Mouse (Mus musculus) lung, postnatal 0 days (tissue): ENCODE measurements around the gene Btg4. TPM values are rescaled to one million over a fixed set of nuclear protein-coding genes. Genes with fewer than 3 reads are reported as not detected.
A peak's percentile ranks its signal among the peaks of the same experiment; 100 is the strongest.

Source experiments
- ATAC-seq: fragments of 200-750 bp; cut with Nextera tagmentation; 2 replicates; pipeline ENCODE4 v1.8.0; 2017; ENCODE audit warnings: moderate library complexity
- DNase-seq: peaks from one replicate; pipeline ENCODE4 v3.0.0-alpha.2; 2016; ENCODE audit warnings: low spot score
- H3K27ac ChIP-seq: fragments of 300-500 bp; sonication (generic); 2 replicates; pipeline ENCODE4 v1.5.1; 2014; ENCODE audit warnings: antibody characterized with exemption, mild to moderate bottlenecking, low read length, mixed read lengths
- H3K27me3 ChIP-seq: fragments of 300-500 bp; sonication (generic); replicated peaks from 2 replicates; pipeline ENCODE4 v1.6.1; 2014; ENCODE audit warnings: low read length, mixed read lengths; ENCODE audit not compliant: insufficient read depth
- H3K36me3 ChIP-seq: fragments of 300-500 bp; sonication (generic); 2 replicates; pipeline ENCODE4 v1.6.1; 2014; ENCODE audit warnings: low read length, mixed read lengths; ENCODE audit not compliant: insufficient read depth
- H3K4me1 ChIP-seq: fragments of 300-500 bp; sonication (generic); 2 replicates; pipeline ENCODE4 v1.6.1; 2014; ENCODE audit warnings: antibody characterized with exemption, low read depth, low read length, mixed read lengths; ENCODE audit not compliant: insufficient read depth
- H3K4me2 ChIP-seq: fragments of 300-500 bp; sonication (generic); replicated peaks from 2 replicates; pipeline ENCODE4 v1.6.1; 2014; ENCODE audit warnings: low read depth, mild to moderate bottlenecking, low read length, moderate library complexity, mixed read lengths
- H3K4me3 ChIP-seq: fragments of 300-500 bp; sonication (generic); 2 replicates; pipeline ENCODE4 v1.5.1; 2014; ENCODE audit warnings: low read depth, low read length
- H3K9ac ChIP-seq: fragments of 300-500 bp; sonication (generic); replicated peaks from 2 replicates; pipeline ENCODE4 v1.6.1; 2014; ENCODE audit warnings: low read depth, mild to moderate bottlenecking
- H3K9me3 ChIP-seq: fragments of 300-500 bp; sonication (generic); 2 replicates; pipeline ENCODE4 v1.6.1; 2016; ENCODE audit warnings: low read length, mixed read lengths
- CTCF ChIP-seq: IDR thresholded peaks from 2 replicates; pipeline ENCODE4 v1.5.1; 2016; ENCODE audit warnings: antibody characterized with exemption, mild to moderate bottlenecking
- EP300 ChIP-seq: IDR thresholded peaks from 2 replicates; pipeline ENCODE4 v1.6.1; 2016; ENCODE audit warnings: antibody characterized with exemption, mild to moderate bottlenecking, control low read depth
- WGBS: fragments of 180-500 bp; shearing (Covaris S2); extraction: QIAGEN DNeasy Blood & Tissue Kit; methylation state at CpG from one replicate; pipeline ENCODE4 v1.1.7; 2014; 5-methylcytosine and 5-hydroxymethylcytosine counted together
- polyA plus RNA-seq: library from polyadenylated mRNA; unstranded; fragments of >200 nt; fragmentation: Nextera tagmentation; extraction: Ambion mirVana; gene quantifications from 2 replicates; pipeline ENCODE4 v1.2.1, GENCODE M21; 2015

Gene Btg4
- polyA plus RNA-seq, 1 experiment from 2014 or later: 0.53 TPM

DNA sequence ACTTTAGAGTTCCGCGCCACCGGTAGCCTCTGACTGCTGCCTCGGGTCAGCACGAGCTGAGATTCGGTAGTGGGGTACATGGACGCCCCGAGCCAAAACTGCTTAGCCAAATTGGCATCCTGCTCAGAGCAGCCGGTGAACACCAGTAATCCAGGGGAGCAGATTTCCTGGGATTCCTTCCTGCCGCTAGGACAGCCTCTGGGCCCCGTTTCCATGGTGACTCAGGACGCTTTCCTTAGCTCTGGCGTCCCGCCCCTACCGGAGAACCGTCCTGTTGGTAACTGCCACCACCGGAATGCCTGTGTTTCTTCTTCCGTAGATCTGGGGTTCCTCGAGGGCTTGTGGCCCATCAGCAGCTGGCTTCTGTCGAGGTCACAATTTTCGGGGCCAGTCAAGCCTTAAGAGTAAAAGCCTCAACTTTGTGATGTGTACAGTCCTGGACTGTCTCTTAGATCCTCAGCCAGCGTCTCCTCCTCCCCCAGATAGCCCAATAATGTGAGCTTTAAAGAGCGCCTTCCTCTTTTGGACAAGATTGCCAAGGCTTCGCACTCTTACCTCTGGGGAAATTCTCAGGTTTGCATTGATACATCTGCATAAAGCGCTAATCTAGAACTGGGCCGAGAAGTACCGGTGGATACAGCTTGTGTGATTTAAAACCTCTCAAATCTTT lies 41.2 kb downstream of the Btg4 start, which contains the start of gene 4833427G06Rik:
4833427G06Rik (minus strand) TSS at position 323 of the 670 bp plus-strand sequence.
- TF ChIP-seq CTCF (peak; percentile 25; the same call in 1 of the 2 replicates), EP300 (no peak)
- Histone ChIP-seq H3K27me3 (peaks cover 16% of the 10 kb centered on the region), H3K27ac (no peak within 1 kb of the TSS), H3K4me1 (peaks cover 9% of the 10 kb centered on the region; the same call in 1 of the 2 replicates), H3K4me2 (peak within 1 kb of the TSS; percentile 37), H3K4me3 (no peak within 1 kb of the TSS), H3K36me3 (no peaks in the 10 kb centered on the region), H3K9me3 (no peaks in the 10 kb centered on the region), H3K9ac (no peak within 1 kb of the TSS)
- WGBS: 10% methylated on average over 27 of the region's 27 CpGs
- peak; percentile 77 for ATAC-seq
- peak; percentile 79 for DNase-seq

DNA sequence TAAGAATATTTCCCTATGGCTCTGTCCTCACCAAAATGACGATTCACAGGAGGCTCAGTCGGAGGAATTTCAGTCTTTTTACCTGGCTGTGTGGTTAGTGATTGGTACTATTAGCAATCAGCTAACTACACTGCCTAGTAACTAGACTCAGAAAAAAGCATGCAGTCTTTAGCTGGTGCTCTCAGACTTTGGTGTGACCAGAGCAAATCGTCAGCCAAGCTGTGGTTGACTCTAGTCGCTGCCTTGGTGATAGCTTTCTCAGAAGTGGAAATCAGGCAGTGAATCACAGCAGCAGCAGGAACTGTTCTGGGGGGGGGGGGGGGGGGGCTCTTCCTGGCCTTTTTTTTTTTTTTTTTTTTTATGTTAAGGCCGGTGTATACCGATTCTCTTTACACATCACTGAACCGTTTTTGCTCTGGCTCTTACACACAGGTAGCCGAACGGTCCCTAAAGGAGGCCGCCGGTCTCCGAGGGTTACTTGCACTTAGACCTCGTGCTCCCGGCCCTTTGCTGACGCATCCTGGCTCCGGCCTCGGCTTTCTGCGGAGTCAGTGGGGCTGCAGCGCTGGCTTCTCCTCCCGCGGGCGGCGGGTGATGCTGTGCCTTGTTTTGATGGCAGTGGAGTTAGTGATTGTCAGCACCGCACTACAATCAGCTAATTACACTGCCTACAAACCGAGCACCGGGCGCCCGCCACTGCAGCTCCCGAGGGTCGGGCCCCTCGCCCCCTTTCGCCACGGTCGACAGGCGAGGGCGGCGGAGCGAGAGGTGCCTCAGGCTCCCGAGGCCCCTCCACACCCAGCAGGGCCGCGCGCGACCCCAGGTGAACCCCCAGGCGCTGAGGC lies 42.5 kb downstream of the Btg4 start:
- peak; percentile 60 for DNase-seq
- H3K36me3 ChIP-seq: no peaks in the 10 kb centered on the region
- no peaks in the 10 kb centered on the region for H3K9me3 ChIP-seq
- peak overlapping the region; percentile 41 for H3K4me3 ChIP-seq
- peaks cover 16% of the 10 kb centered on the region for H3K27me3 ChIP-seq
- no peak overlapping the region for H3K9ac ChIP-seq
- H3K27ac ChIP-seq: no peak overlapping the region
- H3K4me2 ChIP-seq: peak overlapping the region; percentile 89
- H3K4me1 ChIP-seq: peaks cover 9% of the 10 kb centered on the region; the same call in 1 of the 2 replicates
- WGBS: 3% methylated on average over 42 of the region's 44 CpGs
- ATAC-seq: peak; percentile 59
- no peak for TF ChIP-seq EP300
- TF ChIP-seq CTCF: no peak

DNA sequence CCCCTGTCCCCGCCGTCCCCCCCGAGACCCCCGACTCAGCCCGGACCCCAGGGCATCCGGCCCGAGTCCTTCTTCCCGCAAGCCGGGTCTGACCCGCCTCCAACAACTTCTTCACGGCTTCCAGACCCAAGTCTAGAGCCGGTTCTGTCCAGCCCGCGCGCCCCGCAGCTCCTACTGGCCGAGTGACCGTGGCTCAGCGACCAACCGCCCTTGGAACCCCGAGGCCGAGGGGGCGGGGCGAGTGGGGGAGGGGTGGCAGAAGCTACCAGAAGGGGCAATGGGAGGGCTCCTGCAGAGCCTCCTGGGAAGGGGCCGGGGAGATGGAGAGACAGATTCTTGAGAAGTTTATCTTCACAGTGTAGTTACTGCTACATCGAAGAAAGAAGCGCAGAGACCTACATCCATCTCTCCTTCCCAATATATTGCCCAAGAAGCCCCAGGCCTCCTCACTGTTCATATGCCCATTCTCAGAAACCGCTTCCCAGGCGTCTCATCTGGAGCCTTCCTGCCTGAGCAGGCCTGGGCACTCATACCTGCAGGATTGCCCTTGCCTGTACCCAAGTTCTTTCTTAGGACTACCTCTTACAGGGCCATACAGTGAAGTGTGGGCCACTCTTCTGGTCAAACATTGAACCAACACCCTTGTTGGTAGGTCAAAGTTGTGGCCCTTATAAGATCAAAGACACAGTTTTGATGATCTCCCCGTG lies 43.3 kb downstream of the Btg4 start:
- H3K9ac ChIP-seq: no peak overlapping the region
- TF ChIP-seq EP300 (no peak), CTCF (no peak; the same call in 1 of the 2 replicates)
- whole genome bisulfite sequencing: 14% methylated on average over 25 of the region's 30 CpGs
- no peaks in the 10 kb centered on the region for H3K9me3 ChIP-seq
- H3K36me3 ChIP-seq: no peaks in the 10 kb centered on the region
- H3K4me2 ChIP-seq: peak overlapping the region; percentile 89
- ATAC-seq (peak; percentile 60), DNase-seq (peak; percentile 41)
- H3K27me3 ChIP-seq: peaks cover 16% of the 10 kb centered on the region
- H3K4me1 ChIP-seq: peaks cover 9% of the 10 kb centered on the region; the same call in 1 of the 2 replicates
- H3K4me3 ChIP-seq: peak overlapping the region; percentile 41
- H3K27ac ChIP-seq: no peak overlapping the region

DNA sequence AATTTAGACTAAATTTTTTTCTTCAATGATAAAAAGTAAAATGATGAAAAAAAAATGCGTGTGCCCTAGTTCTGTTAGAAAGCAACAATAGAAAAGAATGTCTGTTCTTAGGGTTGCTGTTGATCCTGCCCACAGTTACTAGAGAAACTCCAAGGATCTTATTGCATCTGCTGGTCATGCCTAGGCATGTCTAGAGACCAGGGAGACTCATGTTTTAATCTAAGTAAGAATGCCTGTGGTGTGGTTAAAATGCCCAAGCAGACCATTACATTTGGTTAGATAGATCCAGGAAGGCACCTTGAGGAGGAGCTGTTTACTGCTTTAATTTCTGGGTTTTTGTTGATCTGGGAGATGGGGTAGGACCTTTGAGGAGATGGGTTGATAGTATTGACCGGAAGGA lies 45.0 kb downstream of the Btg4 start:
- H3K9me3 ChIP-seq: no peaks in the 10 kb centered on the region
- 67% methylated on average over 2 of the region's 2 CpGs for WGBS
- ATAC-seq: no peak
- no peak overlapping the region for H3K4me3 ChIP-seq
- H3K36me3 ChIP-seq: no peaks in the 10 kb centered on the region
- no peak overlapping the region for H3K9ac ChIP-seq
- H3K4me1 ChIP-seq: peaks cover 9% of the 10 kb centered on the region; the same call in 1 of the 2 replicates
- no peak overlapping the region for H3K27ac ChIP-seq
- H3K4me2 ChIP-seq: no peak overlapping the region
- TF ChIP-seq EP300 (no peak), CTCF (no peak)
- no peak for DNase-seq
- H3K27me3 ChIP-seq: peaks cover 16% of the 10 kb centered on the region

DNA sequence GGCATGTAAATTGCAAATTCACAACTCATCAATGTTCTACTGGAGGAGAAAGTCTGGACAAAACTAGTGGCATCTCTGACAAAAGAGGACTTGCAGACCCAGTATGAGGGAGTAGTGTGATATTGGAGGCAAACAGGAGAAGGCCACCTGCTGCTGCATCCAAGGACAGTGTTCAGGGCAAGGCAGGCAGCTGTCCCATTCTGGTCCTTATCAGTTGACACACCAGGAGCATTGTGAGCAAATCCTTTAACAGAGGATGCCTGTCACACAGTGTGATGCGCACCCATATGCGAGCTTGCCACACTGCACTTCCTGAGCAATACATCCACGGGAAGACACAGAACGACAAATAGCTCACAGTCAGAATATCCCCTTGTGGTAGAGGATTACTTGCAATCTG lies 54.1 kb downstream of the Btg4 start:
- Histone ChIP-seq H3K27ac (no peak overlapping the region), H3K27me3 (no peaks in the 10 kb centered on the region), H3K9ac (no peak overlapping the region), H3K4me1 (no peaks in the 10 kb centered on the region), H3K4me2 (no peak overlapping the region), H3K9me3 (no peaks in the 10 kb centered on the region), H3K36me3 (no peaks in the 10 kb centered on the region), H3K4me3 (no peak overlapping the region)
- 46% methylated on average over 4 of the region's 4 CpGs for WGBS
- DNase-seq: no peak
- no peak for TF ChIP-seq EP300
- TF ChIP-seq CTCF: no peak
- no peak for ATAC-seq

DNA sequence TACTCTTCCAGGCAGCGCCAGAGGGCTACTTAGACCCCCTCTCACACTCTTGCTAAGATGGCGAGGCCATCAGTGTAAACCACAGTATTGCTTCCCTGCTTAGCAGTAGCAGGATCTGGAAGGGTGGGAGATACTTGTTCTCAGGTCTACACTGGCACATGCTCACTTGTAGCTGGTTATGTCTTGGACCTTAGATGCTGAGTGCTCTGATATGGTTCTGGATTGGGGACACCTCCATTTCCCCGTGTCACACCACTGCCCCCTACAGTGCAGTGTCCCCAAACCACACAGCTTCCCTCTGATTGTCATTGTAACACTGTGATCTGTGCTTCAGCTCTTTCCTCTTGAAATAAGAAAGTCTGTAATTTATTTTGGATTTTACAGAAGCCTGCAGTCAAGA lies 76.3 kb downstream of the Btg4 start:
- no peaks in the 10 kb centered on the region for H3K27me3 ChIP-seq
- peak; percentile 18 for DNase-seq
- 49% methylated on average over 3 of the region's 3 CpGs for WGBS
- TF ChIP-seq EP300: no peak
- peak; percentile 76 for TF ChIP-seq CTCF
- H3K36me3 ChIP-seq: no peaks in the 10 kb centered on the region
- H3K27ac ChIP-seq: no peak overlapping the region
- no peak overlapping the region for H3K9ac ChIP-seq
- no peak overlapping the region for H3K4me3 ChIP-seq
- no peak overlapping the region for H3K4me2 ChIP-seq
- ATAC-seq: peak; percentile 37; the same call in 1 of the 2 replicates
- H3K4me1 ChIP-seq: no peaks in the 10 kb centered on the region
- H3K9me3 ChIP-seq: no peaks in the 10 kb centered on the region
